Mouse (Mus musculus) kidney, adult 11 months (tissue): ENCODE measurements around the gene Rin1.
"Not testable (repeated sequence)": the region's sequence is repeated elsewhere in the genome, so short reads cannot be mapped to it uniquely, and the experiment has no call there.

Source experiments
- DNase-seq: peaks from one replicate; pipeline ENCODE4 v3.0.0; 2022

Gene Rin1

GRCm38 (mm10) chr19:5050047-5050905 lies at the start of gene Rin1:
TSS of gene Rin1 (plus strand) at chr19:5050481.
- peak; percentile 68 for DNase-seq

- DNase-seq = peak; percentile 43
Measured at GRCm38 (mm10) chr19:5001666-5002406, 48.4 kb upstream of the Rin1 start.

- DNase-seq = not testable (repeated sequence)
Measured at GRCm38 (mm10) chr19:5003644-5004043, 46.6 kb upstream of the Rin1 start.

GRCm38 (mm10) chr19:5004925-5005324 lies 45.4 kb upstream of the Rin1 start:
- no peak for DNase-seq

- DNase-seq = no peak
Measured at GRCm38 (mm10) chr19:5013138-5013537, 37.1 kb upstream of the Rin1 start.

- peak; percentile 37 for DNase-seq
Measured at GRCm38 (mm10) chr19:5014961-5015398, 35.3 kb upstream of the Rin1 start.

- DNase-seq = peak; percentile 76
Measured at GRCm38 (mm10) chr19:5016221-5016742, 34.0 kb upstream of the Rin1 start.

- peak; percentile 60 for DNase-seq
Measured at GRCm38 (mm10) chr19:5016782-5017181, 33.5 kb upstream of the Rin1 start.

GRCm38 (mm10) chr19:5017611-5018010 lies 32.7 kb upstream of the Rin1 start:
- DNase-seq = no peak

GRCm38 (mm10) chr19:5018191-5018590 lies 32.1 kb upstream of the Rin1 start:
- DNase-seq = no peak

GRCm38 (mm10) chr19:5021416-5021815 lies 28.9 kb upstream of the Rin1 start:
- DNase-seq = no peak

- peak; percentile 93 for DNase-seq
Measured at GRCm38 (mm10) chr19:5023621-5024479, 26.4 kb upstream of the Rin1 start, which contains the start of gene Slc29a2. TSS of gene Slc29a2 (plus strand) at chr19:5023860.

- no peak for DNase-seq
Measured at GRCm38 (mm10) chr19:5026111-5026510, 24.2 kb upstream of the Rin1 start.

- no peak for DNase-seq
Measured at GRCm38 (mm10) chr19:5032686-5033085, 17.6 kb upstream of the Rin1 start.

GRCm38 (mm10) chr19:5036577-5036976 lies 13.7 kb upstream of the Rin1 start:
- DNase-seq = no peak

GRCm38 (mm10) chr19:5037678-5038571 lies 12.4 kb upstream of the Rin1 start:
- peak; percentile 69 for DNase-seq

- peak; percentile 87 for DNase-seq
Measured at GRCm38 (mm10) chr19:5038709-5039156, 11.5 kb upstream of the Rin1 start, which contains the start of the genes B4gat1 and AC124502.3. TSS of gene B4gat1 (plus strand) at chr19:5038826. TSS of gene AC124502.3 (plus strand) at chr19:5038891.

- DNase-seq = peak; percentile 41
Measured at GRCm38 (mm10) chr19:5039301-5040114, 10.8 kb upstream of the Rin1 start.

- DNase-seq = peak; percentile 92
Measured at GRCm38 (mm10) chr19:5040862-5041523, 9.3 kb upstream of the Rin1 start, which contains the start of gene Brms1. TSS of gene Brms1 (plus strand) at chr19:5041354.

- no peak for DNase-seq
Measured at GRCm38 (mm10) chr19:5041588-5041987, 8.7 kb upstream of the Rin1 start.
